Mouse (Mus musculus) kidney, embryonic 15.5 days (tissue): ENCODE measurements at regions not wholly inside any gene's neighbourhood (a gene's known extent, or its start where the extent isn't known, plus 50 kb on each side); places are given as distances from the start of the nearest gene placed in this dataset.

Source experiments
- ATAC-seq: fragments of 200-750 bp; cut with Nextera tagmentation; replicated peaks from 2 replicates; pipeline ENCODE4 v1.8.0; 2017; ENCODE audit warnings: moderate TSS enrichment; ENCODE audit not compliant: low FRiP score
- H3K27ac ChIP-seq: fragments of 300-500 bp; sonication (generic); 2 replicates; pipeline ENCODE4 v1.5.1; 2015; ENCODE audit warnings: mild to moderate bottlenecking, inconsistent platforms
- H3K27me3 ChIP-seq: fragments of 300-500 bp; sonication (generic); 2 replicates; pipeline ENCODE4 v1.6.1; 2015; ENCODE audit warnings: inconsistent platforms
- H3K36me3 ChIP-seq: fragments of 300-500 bp; sonication (generic); 2 replicates; pipeline ENCODE4 v1.6.1; 2015; ENCODE audit warnings: inconsistent platforms
- H3K4me1 ChIP-seq: fragments of 300-500 bp; sonication (generic); 2 replicates; pipeline ENCODE4 v1.6.1; 2015; ENCODE audit warnings: inconsistent platforms
- H3K4me2 ChIP-seq: fragments of 300-500 bp; sonication (generic); 2 replicates; pipeline ENCODE4 v1.6.1; 2015; ENCODE audit warnings: moderate library complexity, mild to moderate bottlenecking, inconsistent platforms
- H3K4me3 ChIP-seq: fragments of 300-500 bp; sonication (generic); replicated peaks from 2 replicates; pipeline ENCODE4 v1.5.1; 2015; ENCODE audit warnings: mild to moderate bottlenecking, inconsistent platforms
- H3K9ac ChIP-seq: fragments of 300-500 bp; sonication (generic); 2 replicates; pipeline ENCODE4 v1.6.1; 2015; ENCODE audit warnings: mild to moderate bottlenecking, inconsistent platforms
- H3K9me3 ChIP-seq: fragments of 300-500 bp; sonication (generic); replicated peaks from 2 replicates; pipeline ENCODE4 v1.6.1; 2016; ENCODE audit warnings: inconsistent platforms
- WGBS: fragments of 180-500 bp; shearing (Covaris S2); methylation state at CpG from one replicate; pipeline ENCODE4 v1.1.7; 2015; ENCODE audit warnings: mixed read lengths; 5-methylcytosine and 5-hydroxymethylcytosine counted together

- no peak for ATAC-seq
These were observed 378.9 kb upstream of the Noct start for GRCm38 (mm10) chr3:50845311-50845710.

GRCm38 (mm10) chr3:50848528-50848927 is 375.7 kb upstream of the Noct start:
- H3K4me1 ChIP-seq: no peaks in the 10 kb centered on the region
- H3K9ac ChIP-seq: no peak overlapping the region
- no peaks in the 10 kb centered on the region for H3K36me3 ChIP-seq
- no peaks in the 10 kb centered on the region for H3K27me3 ChIP-seq
- no peaks in the 10 kb centered on the region for H3K9me3 ChIP-seq
- H3K27ac ChIP-seq: no peak overlapping the region
- peak; percentile 52; the same call in 1 of the 2 replicates for ATAC-seq
- no peak overlapping the region for H3K4me3 ChIP-seq
- WGBS: 46% methylated on average over 3 of the region's 3 CpGs
- H3K4me2 ChIP-seq: no peak overlapping the region

More at GRCm38 (mm10) chr3:50845311-50845710, 378.9 kb upstream of the Noct start:
- 0 out of 2 replicates have a peak, but pooled peaks cover 2% of the 10 kb centered on the region for H3K4me1 ChIP-seq
- H3K27ac ChIP-seq: no peak overlapping the region
- H3K4me2 ChIP-seq: no peak overlapping the region
- no peaks in the 10 kb centered on the region for H3K36me3 ChIP-seq
- no peaks in the 10 kb centered on the region for H3K9me3 ChIP-seq
- WGBS: 38% methylated on average over 2 of the region's 2 CpGs
- no peaks in the 10 kb centered on the region for H3K27me3 ChIP-seq
- no peak overlapping the region for H3K9ac ChIP-seq
- no peak overlapping the region for H3K4me3 ChIP-seq

DNA sequence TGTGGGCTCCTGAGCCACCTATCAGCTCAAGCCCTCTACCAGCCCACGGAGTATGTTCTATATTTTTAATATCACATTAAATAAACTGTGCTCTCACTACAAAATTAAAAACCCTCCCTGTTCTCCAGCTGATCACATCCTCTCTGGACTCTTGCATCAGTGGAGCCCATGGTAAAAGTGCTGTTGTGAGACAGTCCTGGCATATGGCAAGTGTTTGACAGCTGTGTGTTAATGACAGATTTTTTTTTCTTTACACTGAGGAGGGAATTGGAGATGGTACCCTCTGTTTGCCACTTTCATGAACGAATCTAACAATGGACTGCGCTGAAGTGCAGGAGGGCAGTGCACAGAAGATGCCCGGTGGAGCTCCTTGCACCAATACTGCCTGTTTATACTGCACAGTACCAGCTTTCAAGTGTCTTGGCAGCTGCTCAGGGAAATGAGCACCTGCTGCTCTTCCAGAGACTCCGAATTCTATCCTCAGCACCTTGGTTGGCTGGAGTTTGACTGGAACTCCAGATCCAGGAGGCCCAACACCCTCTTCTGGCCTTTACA is 373.1 kb upstream of the Noct start:
- no peaks in the 10 kb centered on the region for H3K27me3 ChIP-seq
- no peak overlapping the region for H3K27ac ChIP-seq
- no peaks in the 10 kb centered on the region for H3K9me3 ChIP-seq
- no peak overlapping the region for H3K4me2 ChIP-seq
- 85% methylated on average over 5 of the region's 5 CpGs for WGBS
- no peak overlapping the region for H3K9ac ChIP-seq
- H3K4me1 ChIP-seq: no peaks in the 10 kb centered on the region
- no peak for ATAC-seq
- no peak overlapping the region for H3K4me3 ChIP-seq
- H3K36me3 ChIP-seq: no peaks in the 10 kb centered on the region

DNA sequence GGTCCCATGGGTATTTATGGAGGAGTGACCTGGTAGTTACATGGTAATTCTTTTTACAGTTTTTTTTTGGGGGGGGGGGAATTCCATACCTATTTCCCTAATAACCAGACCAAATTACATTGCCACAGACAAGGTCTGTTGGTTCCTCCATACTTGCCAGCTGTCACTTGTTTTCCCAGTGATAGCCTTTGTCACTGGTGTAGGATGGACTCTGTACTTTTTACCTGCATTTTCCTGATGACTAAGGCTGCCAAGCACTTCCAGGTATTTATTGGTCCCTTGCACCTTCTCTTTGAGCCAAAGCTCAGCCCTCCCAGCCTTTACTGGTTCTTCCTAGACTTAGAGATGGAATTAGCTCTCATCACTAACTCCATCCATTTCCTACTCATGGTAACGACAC is 357.1 kb upstream of the Noct start:
- no peak overlapping the region for H3K4me2 ChIP-seq
- no peak overlapping the region for H3K27ac ChIP-seq
- ATAC-seq: no peak
- H3K4me1 ChIP-seq: no peaks in the 10 kb centered on the region
- no peaks in the 10 kb centered on the region for H3K27me3 ChIP-seq
- H3K9ac ChIP-seq: no peak overlapping the region
- H3K36me3 ChIP-seq: no peaks in the 10 kb centered on the region
- WGBS: 93% methylated on average over 1 of the region's 1 CpGs
- no peaks in the 10 kb centered on the region for H3K9me3 ChIP-seq
- H3K4me3 ChIP-seq: no peak overlapping the region

- no peak overlapping the region for H3K4me3 ChIP-seq
- no peaks in the 10 kb centered on the region for H3K4me1 ChIP-seq
- no peaks in the 10 kb centered on the region for H3K9me3 ChIP-seq
- H3K27ac ChIP-seq: no peak overlapping the region
- no peaks in the 10 kb centered on the region for H3K36me3 ChIP-seq
- no peaks in the 10 kb centered on the region for H3K27me3 ChIP-seq
- 94% methylated on average over 3 of the region's 3 CpGs for WGBS
- no peak for ATAC-seq
- no peak overlapping the region for H3K9ac ChIP-seq
- no peak overlapping the region for H3K4me2 ChIP-seq
These were observed 355.0 kb upstream of the Noct start for GRCm38 (mm10) chr3:50869211-50869610.

DNA sequence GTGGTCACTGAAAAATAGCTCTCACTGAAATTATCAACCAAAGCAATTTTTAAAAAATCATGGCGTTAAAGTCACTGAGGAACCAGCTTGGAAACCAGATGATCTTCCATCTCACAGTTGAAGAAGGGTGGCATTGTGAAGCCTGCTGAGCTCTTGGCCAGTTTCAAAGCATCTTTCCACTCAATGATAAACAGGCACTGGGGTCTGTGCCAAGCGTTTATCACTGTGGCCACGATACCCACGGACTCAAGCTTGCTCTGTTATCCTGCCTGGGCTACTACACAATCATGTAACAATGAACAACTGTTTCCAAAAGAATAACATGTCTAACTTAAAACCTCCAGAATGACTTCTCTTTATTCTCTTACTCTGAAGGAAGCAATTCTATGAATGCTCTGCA is 345.2 kb upstream of the Noct start:
- no peak for ATAC-seq
- Histone ChIP-seq H3K4me3 (no peak overlapping the region), H3K36me3 (no peaks in the 10 kb centered on the region), H3K9me3 (no peaks in the 10 kb centered on the region), H3K4me2 (no peak overlapping the region), H3K27ac (no peak overlapping the region), H3K9ac (no peak overlapping the region), H3K4me1 (no peaks in the 10 kb centered on the region), H3K27me3 (no peaks in the 10 kb centered on the region)
- WGBS: 85% methylated on average over 4 of the region's 4 CpGs

GRCm38 (mm10) chr3:50879595-50879994 is 344.7 kb upstream of the Noct start:
- H3K36me3 ChIP-seq: no peaks in the 10 kb centered on the region
- no peak overlapping the region for H3K4me3 ChIP-seq
- no peak for ATAC-seq
- WGBS: 89% methylated on average over 8 of the region's 8 CpGs
- no peak overlapping the region for H3K27ac ChIP-seq
- no peaks in the 10 kb centered on the region for H3K9me3 ChIP-seq
- no peaks in the 10 kb centered on the region for H3K4me1 ChIP-seq
- no peaks in the 10 kb centered on the region for H3K27me3 ChIP-seq
- no peak overlapping the region for H3K4me2 ChIP-seq
- H3K9ac ChIP-seq: no peak overlapping the region

- Histone ChIP-seq H3K27me3 (no peaks in the 10 kb centered on the region), H3K9me3 (no peaks in the 10 kb centered on the region), H3K4me3 (no peak overlapping the region), H3K4me1 (no peaks in the 10 kb centered on the region), H3K9ac (no peak overlapping the region), H3K27ac (no peak overlapping the region), H3K36me3 (no peaks in the 10 kb centered on the region), H3K4me2 (no peak overlapping the region)
- WGBS: 28% methylated on average over 9 of the region's 9 CpGs
- ATAC-seq: no peak
These were observed 342.6 kb upstream of the Noct start for GRCm38 (mm10) chr3:50881437-50882248.

DNA sequence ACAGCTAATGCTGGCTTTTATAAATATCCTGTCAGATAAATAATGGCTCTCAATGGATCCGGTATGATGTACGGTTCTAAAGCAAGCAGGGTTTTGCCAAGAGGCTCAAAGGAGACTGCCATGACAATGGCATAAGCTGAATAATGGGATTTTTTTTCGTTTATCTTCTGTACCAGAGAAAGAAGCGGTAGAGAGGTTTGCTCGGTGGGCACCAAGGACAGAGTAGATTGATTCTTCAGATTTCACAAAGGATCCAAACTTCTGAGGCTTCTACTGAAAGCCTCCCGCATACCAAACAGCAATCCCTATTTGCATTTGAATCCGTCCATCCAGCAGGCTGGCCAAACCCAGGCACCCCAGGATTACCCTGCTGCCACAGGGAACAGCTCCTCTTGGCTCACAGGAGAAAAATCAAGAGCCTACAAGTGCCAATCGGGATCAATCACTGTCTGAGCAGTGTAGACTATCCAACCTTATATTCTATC is 342.0 kb upstream of the Noct start:
- Histone ChIP-seq H3K4me1 (peaks cover 4% of the 10 kb centered on the region; the same call in 1 of the 2 replicates), H3K4me2 (no peak overlapping the region), H3K9ac (no peak overlapping the region), H3K27ac (no peak overlapping the region), H3K36me3 (no peaks in the 10 kb centered on the region), H3K9me3 (no peaks in the 10 kb centered on the region), H3K4me3 (no peak overlapping the region), H3K27me3 (no peaks in the 10 kb centered on the region)
- no peak for ATAC-seq
- WGBS: 32% methylated on average over 8 of the region's 8 CpGs

DNA sequence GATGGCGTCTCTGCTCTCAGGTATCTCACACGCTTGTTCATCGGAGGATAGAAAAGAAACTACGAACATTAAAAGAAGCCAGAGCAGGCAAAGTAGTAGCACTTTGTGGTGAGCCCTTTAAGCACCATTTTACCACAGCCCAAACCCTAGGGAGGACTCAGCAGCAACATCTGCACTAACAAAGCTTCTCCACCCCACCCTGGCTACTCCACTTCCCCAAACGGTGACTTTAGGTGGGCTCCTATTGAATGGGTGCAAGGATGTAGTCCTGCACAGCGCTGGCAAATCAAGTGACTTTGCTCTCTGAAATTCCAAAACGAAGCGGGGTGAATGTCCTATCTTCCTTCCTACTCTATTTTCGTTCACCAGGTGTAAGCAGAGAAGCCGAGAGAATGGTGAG is 337.9 kb upstream of the Noct start:
- peaks cover 4% of the 10 kb centered on the region; the same call in 1 of the 2 replicates for H3K4me1 ChIP-seq
- H3K27me3 ChIP-seq: no peaks in the 10 kb centered on the region
- no peak overlapping the region for H3K4me3 ChIP-seq
- 74% methylated on average over 10 of the region's 10 CpGs for WGBS
- H3K9me3 ChIP-seq: no peaks in the 10 kb centered on the region
- no peak overlapping the region for H3K4me2 ChIP-seq
- H3K36me3 ChIP-seq: no peaks in the 10 kb centered on the region
- H3K9ac ChIP-seq: no peak overlapping the region
- ATAC-seq: no peak
- H3K27ac ChIP-seq: no peak overlapping the region

- ATAC-seq: no peak
- Histone ChIP-seq H3K9ac (no peak overlapping the region), H3K9me3 (no peaks in the 10 kb centered on the region), H3K4me2 (peak overlapping the region; percentile 10; the same call in 1 of the 2 replicates), H3K4me1 (peaks cover 4% of the 10 kb centered on the region; the same call in 1 of the 2 replicates), H3K36me3 (no peaks in the 10 kb centered on the region), H3K4me3 (no peak overlapping the region), H3K27ac (no peak overlapping the region), H3K27me3 (no peaks in the 10 kb centered on the region)
- 22% methylated on average over 7 of the region's 7 CpGs for WGBS
These were observed 337.2 kb upstream of the Noct start for GRCm38 (mm10) chr3:50887002-50887401.

GRCm38 (mm10) chr3:50888571-50889210 is 335.6 kb upstream of the Noct start:
- Histone ChIP-seq H3K36me3 (no peaks in the 10 kb centered on the region), H3K4me3 (no peak overlapping the region), H3K4me2 (no peak overlapping the region), H3K27ac (no peak overlapping the region), H3K9ac (no peak overlapping the region), H3K4me1 (peaks cover 9% of the 10 kb centered on the region; the same call in 1 of the 2 replicates), H3K27me3 (no peaks in the 10 kb centered on the region), H3K9me3 (no peaks in the 10 kb centered on the region)
- 93% methylated on average over 4 of the region's 4 CpGs for WGBS
- ATAC-seq: no peak
